Mouse (Mus musculus) megakaryocyte, embryonic 14.5 days (primary cell): Measurements from ENCODE around the gene Agbl1. TPM values are rescaled to one million over a fixed set of nuclear protein-coding genes. Genes with fewer than 3 reads are reported as not detected.
"Not testable (repeated sequence)": the region's sequence is repeated elsewhere in the genome, so short reads cannot be mapped to it uniquely, and the experiment has no call there.

Source experiments
- H3K27me3 ChIP-seq: replicated peaks from 2 replicates; pipeline ENCODE3; 2012; ENCODE audit warnings: inconsistent platforms
- H3K36me3 ChIP-seq: replicated peaks from 2 replicates; pipeline ENCODE3; 2012; ENCODE audit warnings: low read length, inconsistent platforms, mixed read lengths
- H3K4me1 ChIP-seq: 2 replicates; pipeline ENCODE4 v1.6.1; 2012; ENCODE audit warnings: inconsistent platforms
- H3K4me3 ChIP-seq: replicated peaks from 2 replicates; pipeline ENCODE3; 2012; ENCODE audit warnings: moderate library complexity, mild to moderate bottlenecking, inconsistent platforms
- H3K9me3 ChIP-seq: 2 replicates; pipeline ENCODE4 v1.6.1; 2012; ENCODE audit warnings: inconsistent platforms
- FLI1 ChIP-seq: IDR thresholded peaks from 2 replicates; pipeline ENCODE4 v1.6.1; 2012; ENCODE audit warnings: low read length, inconsistent platforms, mixed read lengths
- GATA1 ChIP-seq: IDR thresholded peaks from 3 replicates; pipeline ENCODE4 v1.6.1; 2012; ENCODE audit warnings: mixed read lengths, low read length, inconsistent platforms, borderline replicate concordance
- polyA plus RNA-seq: library from polyadenylated mRNA; stranded (reverse); fragments of >175 nt; gene quantifications from 2 replicates; pipeline ENCODE4 v1.2.3, GENCODE M21; 2012; ENCODE audit warnings: low replicate concordance; ENCODE audit not compliant: insufficient read depth

Gene Agbl1
- polyA plus RNA-seq: not detected in 2 replicates

GRCm38 (mm10) chr7:76229311-76229937 is at the start of gene Agbl1:
Gene Agbl1 (plus strand): TSS chr7:76229887.
- Histone ChIP-seq H3K4me3 (no peak within 1 kb of the TSS), H3K36me3 (no peaks in the 10 kb centered on the region), H3K27me3 (no peaks in the 10 kb centered on the region), H3K9me3 (no peaks in the 10 kb centered on the region), H3K4me1 (no peaks in the 10 kb centered on the region)
- TF ChIP-seq GATA1 (no peak), FLI1 (no peak)

GRCm38 (mm10) chr7:76185005-76185658 is 44.6 kb upstream of the Agbl1 start:
- H3K9me3 ChIP-seq: no peaks in the 10 kb centered on the region
- no peaks in the 10 kb centered on the region for H3K27me3 ChIP-seq
- H3K4me1 ChIP-seq: no peaks in the 10 kb centered on the region
- TF ChIP-seq FLI1: no peak
- no peak for TF ChIP-seq GATA1
- peak overlapping the region; percentile 44 for H3K4me3 ChIP-seq
- H3K36me3 ChIP-seq: no peaks in the 10 kb centered on the region

DNA sequence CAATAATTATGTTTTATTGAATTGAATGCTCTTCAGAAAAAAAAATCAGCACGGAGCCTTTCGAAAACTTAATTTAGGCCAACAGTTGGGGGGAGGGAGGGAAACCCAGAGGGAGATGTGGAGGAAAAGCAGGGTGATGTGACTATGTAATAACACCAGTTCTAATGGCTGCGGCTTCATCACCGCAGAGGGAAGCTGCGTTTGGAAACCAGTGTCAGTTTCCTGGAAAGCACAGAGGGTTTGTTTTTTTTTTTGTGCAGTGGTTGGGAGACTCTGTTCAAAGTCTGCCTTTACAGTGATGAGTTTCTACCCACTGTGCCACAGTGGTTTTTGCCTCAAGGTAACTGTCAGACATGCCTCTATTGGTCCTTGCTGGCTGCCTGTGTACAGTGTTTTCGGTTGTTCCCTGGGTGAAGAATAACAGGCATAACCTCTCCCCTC is 44.0 kb upstream of the Agbl1 start:
- H3K9me3 ChIP-seq: no peaks in the 10 kb centered on the region
- no peak overlapping the region for H3K4me3 ChIP-seq
- no peak for TF ChIP-seq GATA1
- TF ChIP-seq FLI1: no peak
- H3K27me3 ChIP-seq: no peaks in the 10 kb centered on the region
- no peaks in the 10 kb centered on the region for H3K4me1 ChIP-seq
- H3K36me3 ChIP-seq: no peaks in the 10 kb centered on the region

- Histone ChIP-seq H3K4me1 (peaks cover 4% of the 10 kb centered on the region; the same call in 1 of the 2 replicates), H3K27me3 (no peaks in the 10 kb centered on the region), H3K9me3 (no peaks in the 10 kb centered on the region), H3K36me3 (no peaks in the 10 kb centered on the region), H3K4me3 (no peak overlapping the region)
- TF ChIP-seq GATA1 (no peak), FLI1 (no peak)
Measured at GRCm38 (mm10) chr7:76218546-76218945, 11.1 kb upstream of the Agbl1 start.

DNA sequence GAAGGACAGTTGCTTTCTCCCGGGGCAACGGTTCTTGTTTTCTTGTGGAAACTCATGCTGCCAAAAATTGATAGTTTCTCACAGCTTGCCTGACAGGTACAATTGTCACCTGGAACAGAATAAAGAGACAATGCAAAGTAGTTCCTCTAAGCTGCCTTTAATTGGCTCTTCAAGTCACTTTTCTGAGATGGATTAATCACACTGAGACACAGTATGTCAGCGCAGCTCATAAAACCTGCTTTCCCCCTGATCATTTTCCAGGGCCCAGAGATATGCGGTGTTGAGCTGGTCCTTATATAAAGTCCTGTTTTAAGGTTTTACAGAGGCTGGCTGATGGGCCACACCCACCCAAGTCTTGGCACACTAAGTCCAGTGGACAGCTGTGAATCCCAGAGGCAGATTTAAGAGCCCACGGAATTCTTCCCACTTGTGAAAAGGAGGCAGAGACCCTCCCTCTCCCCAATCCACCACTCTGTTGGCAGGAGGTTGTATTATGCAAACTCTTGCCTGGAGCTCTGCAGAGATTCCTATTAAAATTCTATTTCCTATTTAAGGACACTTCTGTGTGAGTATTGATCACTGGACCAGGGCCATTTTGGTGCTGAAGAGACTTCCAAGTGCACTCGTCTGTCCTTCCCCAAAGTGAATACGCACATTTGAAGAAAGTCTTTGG is 9.8 kb upstream of the Agbl1 start:
- Histone ChIP-seq H3K4me3 (no peak overlapping the region), H3K9me3 (no peaks in the 10 kb centered on the region)

GRCm38 (mm10) chr7:76222691-76223090 is 7.0 kb upstream of the Agbl1 start:
- Histone ChIP-seq H3K4me1 (peaks cover 5% of the 10 kb centered on the region; the same call in 1 of the 2 replicates), H3K27me3 (no peaks in the 10 kb centered on the region), H3K9me3 (no peaks in the 10 kb centered on the region), H3K4me3 (no peak overlapping the region), H3K36me3 (no peaks in the 10 kb centered on the region)
- no peak for TF ChIP-seq FLI1
- TF ChIP-seq GATA1: no peak

More for the DNA sequence above, 9.8 kb upstream of the Agbl1 start:
- H3K36me3 ChIP-seq: no peaks in the 10 kb centered on the region
- peaks cover 5% of the 10 kb centered on the region; the same call in 1 of the 2 replicates for H3K4me1 ChIP-seq
- TF ChIP-seq FLI1 (no peak), GATA1 (no peak)
- H3K27me3 ChIP-seq: no peaks in the 10 kb centered on the region

- TF ChIP-seq FLI1 (no peak), GATA1 (no peak)
- Histone ChIP-seq H3K27me3 (no peaks in the 10 kb centered on the region), H3K36me3 (no peaks in the 10 kb centered on the region), H3K9me3 (no peaks in the 10 kb centered on the region), H3K4me3 (no peak overlapping the region), H3K4me1 (no peaks in the 10 kb centered on the region)
Measured at GRCm38 (mm10) chr7:76228881-76229280, 806 bp upstream of the Agbl1 start.

DNA sequence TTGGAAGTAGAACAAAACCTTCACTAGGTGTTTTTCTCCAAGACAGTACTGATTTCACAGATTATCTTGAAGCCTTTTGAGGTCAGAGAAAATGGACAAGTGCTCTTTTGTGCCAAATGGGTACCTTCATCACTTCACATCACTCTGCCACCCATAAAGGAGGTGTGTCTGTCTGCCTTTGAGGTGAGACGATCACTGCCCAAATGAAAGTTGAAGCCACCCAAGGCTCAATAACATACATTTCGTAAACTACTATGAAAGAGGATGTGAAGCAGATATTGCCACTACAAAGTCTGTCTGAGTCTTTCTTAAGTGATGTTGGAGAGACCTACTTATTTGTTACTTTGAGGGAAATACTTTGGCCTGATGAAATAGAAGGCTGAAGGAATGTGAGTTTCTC is 4.6 kb downstream of the Agbl1 start:
- Histone ChIP-seq H3K27me3 (no peaks in the 10 kb centered on the region), H3K4me3 (no peak overlapping the region), H3K4me1 (no peaks in the 10 kb centered on the region), H3K9me3 (no peaks in the 10 kb centered on the region), H3K36me3 (no peaks in the 10 kb centered on the region)
- TF ChIP-seq FLI1: no peak
- no peak for TF ChIP-seq GATA1

- no peaks in the 10 kb centered on the region for H3K9me3 ChIP-seq
- TF ChIP-seq FLI1 (no peak), GATA1 (no peak)
- no peaks in the 10 kb centered on the region for H3K4me1 ChIP-seq
- H3K4me3 ChIP-seq: no peak overlapping the region
- H3K27me3 ChIP-seq: no peaks in the 10 kb centered on the region
- H3K36me3 ChIP-seq: no peaks in the 10 kb centered on the region
Measured at GRCm38 (mm10) chr7:76237497-76237896, 7.8 kb downstream of the Agbl1 start.

DNA sequence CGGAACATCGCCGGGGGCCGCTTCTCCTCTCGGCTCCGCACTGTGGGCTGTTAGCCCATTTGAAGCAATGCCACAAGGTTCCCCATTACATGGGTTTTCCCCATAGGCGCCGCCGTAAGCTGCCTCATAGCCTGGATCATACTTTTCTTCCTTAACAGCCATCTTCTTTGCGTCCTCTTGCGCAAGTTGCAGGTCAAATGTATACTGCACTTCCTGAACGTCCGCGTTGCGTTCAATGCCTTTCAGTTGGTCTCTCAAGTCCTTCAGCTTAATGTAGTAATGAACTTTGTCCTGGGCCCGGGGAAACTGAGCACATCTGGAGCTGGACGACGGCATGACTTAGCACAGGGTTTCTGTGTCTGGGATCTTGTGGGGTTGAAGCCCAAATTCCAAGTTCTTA is 15.2 kb downstream of the Agbl1 start:
- H3K9me3 ChIP-seq, H3K27me3 ChIP-seq, H3K4me1 ChIP-seq, H3K36me3 ChIP-seq, H3K4me3 ChIP-seq: not testable (repeated sequence)
